Mouse (Mus musculus): ENCODE measurements around the gene Zfp830. TPM values are rescaled to one million over a fixed set of nuclear protein-coding genes. Genes with fewer than 3 reads are reported as not detected.
A peak's percentile ranks its signal among the peaks of the same experiment; 100 is the strongest.

The Zfp830 gene
- 24.8 and 25.6 TPM in 2 replicates for polyA plus RNA-seq (2011; ENCODE audit: insufficient read depth, insufficient read length, low read depth, missing spikeins)

DNA sequence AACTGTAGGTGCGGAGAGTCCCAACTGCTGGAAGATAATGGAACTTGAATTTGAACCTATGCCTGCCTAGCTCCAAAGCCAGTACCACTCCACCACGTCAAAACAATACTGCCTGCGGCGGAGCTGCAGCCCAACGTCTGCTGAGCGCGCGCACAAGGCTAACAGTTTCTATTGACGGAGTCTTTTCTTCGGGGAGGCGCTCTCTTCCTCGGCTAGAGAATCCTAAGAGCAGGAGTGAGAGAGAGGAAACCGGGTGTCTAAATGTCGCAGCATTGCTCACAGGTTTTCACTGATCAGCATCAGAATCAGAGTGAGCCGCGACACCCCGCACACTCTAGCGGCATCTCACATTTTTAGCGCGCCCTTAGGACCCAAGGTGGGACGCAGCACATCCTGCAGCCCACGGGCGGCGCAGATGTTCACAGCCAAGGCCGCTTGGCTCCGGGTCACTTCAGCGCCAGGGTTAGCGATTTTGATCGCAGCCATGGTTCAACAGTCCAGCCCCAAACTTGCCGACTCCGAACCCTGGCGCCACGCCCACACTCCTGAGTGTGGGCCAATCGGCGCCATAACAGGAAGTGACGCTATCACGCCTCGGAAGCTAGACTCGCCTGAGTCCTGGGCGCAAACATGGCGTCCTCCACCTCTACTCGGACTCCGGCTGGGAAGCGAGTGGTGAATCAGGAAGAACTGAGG is at the start of gene Zfp830, which contains the start of gene Cct6b:
Gene Zfp830, plus strand, starts transcription at position 604 of the 696 bp plus-strand sequence.
Gene Cct6b, minus strand, starts transcription at position 580 of the 696 bp plus-strand sequence.
- H3K9ac ChIP-seq (ENCODE audit: low read depth, poor library complexity, severe bottlenecking), result peak within 1 kb of the TSS; percentile 81
- H3K36me3 ChIP-seq (ENCODE audit: control insufficient read depth, insufficient read depth, low read length, poor library complexity, severe bottlenecking), result peaks cover 19% of the 10 kb centered on the region; the same call in 1 of the 2 replicates
- no peak for TF ChIP-seq CTCF (IDR thresholded peaks at IDR 0.05; ENCODE audit: low read depth, low read length)
- TF ChIP-seq POLR2A (IDR thresholded peaks at IDR 0.05; ENCODE audit: insufficient read depth, low read length), result peak; percentile 94
- peak; percentile 49; the same call in 1 of the 2 replicates for TF ChIP-seq EP300 (IDR thresholded peaks at IDR 0.05; ENCODE audit: insufficient read depth, low read depth, low read length)
- H3K4me1 ChIP-seq (ENCODE audit: control insufficient read depth, insufficient read depth, low read length), result no peaks in the 10 kb centered on the region
- peak within 1 kb of the TSS; percentile 77 for H3K27ac ChIP-seq (ENCODE audit: insufficient read depth, low read length)
- H3K4me3 ChIP-seq (ENCODE audit: low read depth, low read length), result peak within 1 kb of the TSS; percentile 89
- no peaks in the 10 kb centered on the region for H3K27me3 ChIP-seq (ENCODE audit: control insufficient read depth, insufficient read depth, low read length, poor library complexity, severe bottlenecking)
- H3K9me3 ChIP-seq (replicated peaks; ENCODE audit: control insufficient read depth, insufficient read depth, low read length, poor library complexity, severe bottlenecking), result no peaks in the 10 kb centered on the region

DNA sequence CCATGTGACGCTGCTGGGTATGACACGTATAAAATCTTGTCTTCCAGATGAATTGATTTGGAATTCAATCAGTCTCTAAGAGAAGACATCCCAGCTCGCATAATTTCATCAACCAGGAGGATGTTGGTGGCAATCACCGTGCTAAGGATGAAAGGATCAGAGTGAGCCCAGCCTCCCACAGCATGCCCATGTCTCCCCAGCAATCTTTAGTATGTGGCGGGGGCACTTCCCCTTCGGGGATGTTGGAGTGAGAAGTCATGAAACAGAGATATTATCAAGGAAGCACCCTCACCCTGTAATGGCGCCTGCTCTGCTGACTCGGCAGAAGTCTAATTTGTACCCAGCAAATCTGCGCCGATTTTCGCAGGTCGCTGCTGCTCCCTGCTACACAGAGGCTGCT is 44.9 kb upstream of the Zfp830 start:
- TF ChIP-seq CTCF (IDR thresholded peaks at IDR 0.05; ENCODE audit: low read depth, low read length) (no peak), POLR2A (IDR thresholded peaks at IDR 0.05; ENCODE audit: insufficient read depth, low read length) (no peak), EP300 (IDR thresholded peaks at IDR 0.05; ENCODE audit: insufficient read depth, low read depth, low read length) (no peak)
- no peaks in the 10 kb centered on the region for H3K27me3 ChIP-seq (ENCODE audit: control insufficient read depth, insufficient read depth, low read length, poor library complexity, severe bottlenecking)
- no peaks in the 10 kb centered on the region for H3K4me1 ChIP-seq (ENCODE audit: control insufficient read depth, insufficient read depth, low read length)
- no peaks in the 10 kb centered on the region for H3K36me3 ChIP-seq (ENCODE audit: control insufficient read depth, insufficient read depth, low read length, poor library complexity, severe bottlenecking)
- H3K4me3 ChIP-seq (ENCODE audit: low read depth, low read length), result no peak overlapping the region
- H3K9me3 ChIP-seq (replicated peaks; ENCODE audit: control insufficient read depth, insufficient read depth, low read length, poor library complexity, severe bottlenecking), result no peaks in the 10 kb centered on the region
- no peak overlapping the region for H3K27ac ChIP-seq (ENCODE audit: insufficient read depth, low read length)
- no peak overlapping the region for H3K9ac ChIP-seq (ENCODE audit: low read depth, poor library complexity, severe bottlenecking)

DNA sequence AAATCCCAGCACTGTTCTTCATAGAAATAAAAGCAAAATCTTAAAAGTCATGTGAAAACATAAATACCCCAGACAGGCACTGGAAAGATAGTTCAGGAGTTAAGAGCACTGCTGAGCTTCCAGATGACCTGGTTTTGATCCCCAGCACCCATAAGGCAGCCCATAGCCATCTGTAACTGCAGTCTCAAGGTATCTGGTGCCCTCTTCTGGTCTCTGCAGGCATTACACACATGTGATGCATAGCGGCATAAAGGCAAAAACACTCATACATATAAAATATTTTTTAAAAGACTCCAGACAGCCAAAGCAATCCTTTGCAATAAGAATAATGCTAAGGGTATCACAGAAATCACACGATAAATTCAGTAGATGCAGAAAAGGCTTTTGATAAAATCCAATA is 37.3 kb upstream of the Zfp830 start:
- Histone ChIP-seq H3K4me1 (ENCODE audit: control insufficient read depth, insufficient read depth, low read length) (no peaks in the 10 kb centered on the region), H3K4me3 (ENCODE audit: low read depth, low read length) (no peak overlapping the region), H3K36me3 (ENCODE audit: control insufficient read depth, insufficient read depth, low read length, poor library complexity, severe bottlenecking) (no peaks in the 10 kb centered on the region), H3K9me3 (replicated peaks; ENCODE audit: control insufficient read depth, insufficient read depth, low read length, poor library complexity, severe bottlenecking) (no peaks in the 10 kb centered on the region), H3K27me3 (ENCODE audit: control insufficient read depth, insufficient read depth, low read length, poor library complexity, severe bottlenecking) (no peaks in the 10 kb centered on the region), H3K9ac (ENCODE audit: low read depth, poor library complexity, severe bottlenecking) (no peak overlapping the region), H3K27ac (ENCODE audit: insufficient read depth, low read length) (no peak overlapping the region)
- TF ChIP-seq POLR2A (IDR thresholded peaks at IDR 0.05; ENCODE audit: insufficient read depth, low read length), result no peak
- TF ChIP-seq CTCF (IDR thresholded peaks at IDR 0.05; ENCODE audit: low read depth, low read length), result peak; percentile 49

DNA sequence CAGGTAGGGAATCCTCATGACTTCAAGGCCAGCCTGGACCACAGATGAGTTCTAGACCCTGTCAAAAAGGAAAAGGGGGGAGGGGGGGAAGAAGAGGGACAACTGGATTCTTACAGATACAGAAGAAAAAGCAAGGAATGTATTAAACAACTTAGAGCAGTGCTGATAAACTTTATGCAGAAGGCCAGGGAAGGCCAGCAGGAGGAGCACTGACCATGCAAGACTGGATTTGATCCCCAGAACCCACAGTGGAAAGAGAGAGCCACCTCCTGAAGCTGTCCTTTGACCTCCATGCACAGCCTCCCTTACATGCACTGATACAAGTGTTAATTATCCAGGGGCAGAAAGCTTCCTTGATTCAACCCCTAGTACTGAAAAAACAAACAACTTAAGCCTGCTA is 29.9 kb upstream of the Zfp830 start:
- no peaks in the 10 kb centered on the region for H3K36me3 ChIP-seq (ENCODE audit: control insufficient read depth, insufficient read depth, low read length, poor library complexity, severe bottlenecking)
- no peaks in the 10 kb centered on the region for H3K4me1 ChIP-seq (ENCODE audit: control insufficient read depth, insufficient read depth, low read length)
- TF ChIP-seq POLR2A (IDR thresholded peaks at IDR 0.05; ENCODE audit: insufficient read depth, low read length) (no peak), CTCF (IDR thresholded peaks at IDR 0.05; ENCODE audit: low read depth, low read length) (peak; percentile 2)
- no peak overlapping the region for H3K27ac ChIP-seq (ENCODE audit: insufficient read depth, low read length)
- H3K27me3 ChIP-seq (ENCODE audit: control insufficient read depth, insufficient read depth, low read length, poor library complexity, severe bottlenecking), result no peaks in the 10 kb centered on the region
- no peak overlapping the region for H3K9ac ChIP-seq (ENCODE audit: low read depth, poor library complexity, severe bottlenecking)
- H3K4me3 ChIP-seq (ENCODE audit: low read depth, low read length), result no peak overlapping the region
- H3K9me3 ChIP-seq (replicated peaks; ENCODE audit: control insufficient read depth, insufficient read depth, low read length, poor library complexity, severe bottlenecking), result no peaks in the 10 kb centered on the region

DNA sequence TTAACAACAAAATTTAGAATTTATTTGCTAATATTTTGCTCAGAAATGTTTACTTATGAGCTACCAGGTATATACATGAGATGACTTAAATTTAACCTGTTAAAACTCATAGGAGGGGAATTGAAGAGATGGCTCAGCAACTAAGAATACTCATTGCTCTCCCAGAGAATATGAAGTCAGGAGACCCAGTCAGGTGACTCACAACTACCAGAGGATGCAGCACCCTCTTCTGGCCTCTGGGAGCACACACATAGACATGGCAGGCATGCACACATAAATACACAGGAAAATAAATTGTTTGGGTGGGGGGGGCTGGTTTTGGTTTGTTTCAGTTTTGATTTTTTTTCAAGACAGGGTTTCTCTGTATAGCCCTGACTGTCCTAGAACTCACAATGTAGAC is 25.1 kb upstream of the Zfp830 start:
- Histone ChIP-seq H3K27ac (ENCODE audit: insufficient read depth, low read length) (no peak overlapping the region), H3K27me3 (ENCODE audit: control insufficient read depth, insufficient read depth, low read length, poor library complexity, severe bottlenecking) (no peaks in the 10 kb centered on the region), H3K9ac (ENCODE audit: low read depth, poor library complexity, severe bottlenecking) (no peak overlapping the region), H3K9me3 (replicated peaks; ENCODE audit: control insufficient read depth, insufficient read depth, low read length, poor library complexity, severe bottlenecking) (no peaks in the 10 kb centered on the region), H3K4me3 (ENCODE audit: low read depth, low read length) (no peak overlapping the region), H3K4me1 (ENCODE audit: control insufficient read depth, insufficient read depth, low read length) (no peaks in the 10 kb centered on the region), H3K36me3 (ENCODE audit: control insufficient read depth, insufficient read depth, low read length, poor library complexity, severe bottlenecking) (no peaks in the 10 kb centered on the region)
- TF ChIP-seq EP300 (IDR thresholded peaks at IDR 0.05; ENCODE audit: insufficient read depth, low read depth, low read length), result no peak
- TF ChIP-seq POLR2A (IDR thresholded peaks at IDR 0.05; ENCODE audit: insufficient read depth, low read length), result no peak
- TF ChIP-seq CTCF (IDR thresholded peaks at IDR 0.05; ENCODE audit: low read depth, low read length), result no peak

DNA sequence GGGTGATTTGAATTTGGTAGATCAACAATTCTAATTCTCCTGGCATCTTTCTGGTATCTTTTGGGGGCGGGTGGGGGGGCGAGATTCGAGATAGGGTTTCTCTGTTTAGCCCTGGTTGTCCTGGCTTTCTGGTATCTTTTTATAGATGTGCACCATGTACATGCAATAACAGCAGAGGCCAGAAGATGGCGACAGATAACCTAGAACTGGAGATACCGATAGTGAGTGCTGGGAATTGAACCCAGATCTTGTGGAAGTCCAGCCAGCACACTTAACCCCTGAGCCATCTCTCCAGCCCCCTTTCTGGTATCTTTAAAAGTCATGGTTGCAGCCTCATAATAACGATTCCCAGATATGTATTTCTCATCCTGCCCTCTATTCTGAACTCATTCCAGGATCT is 18.0 kb upstream of the Zfp830 start:
- H3K4me1 ChIP-seq (ENCODE audit: control insufficient read depth, insufficient read depth, low read length), result peaks cover 1% of the 10 kb centered on the region
- H3K36me3 ChIP-seq (ENCODE audit: control insufficient read depth, insufficient read depth, low read length, poor library complexity, severe bottlenecking), result no peaks in the 10 kb centered on the region
- no peak overlapping the region for H3K4me3 ChIP-seq (ENCODE audit: low read depth, low read length)
- H3K27me3 ChIP-seq (ENCODE audit: control insufficient read depth, insufficient read depth, low read length, poor library complexity, severe bottlenecking), result no peaks in the 10 kb centered on the region
- no peak for TF ChIP-seq EP300 (IDR thresholded peaks at IDR 0.05; ENCODE audit: insufficient read depth, low read depth, low read length)
- peak; percentile 29 for TF ChIP-seq CTCF (IDR thresholded peaks at IDR 0.05; ENCODE audit: low read depth, low read length)
- H3K9ac ChIP-seq (ENCODE audit: low read depth, poor library complexity, severe bottlenecking), result no peak overlapping the region
- no peaks in the 10 kb centered on the region for H3K9me3 ChIP-seq (replicated peaks; ENCODE audit: control insufficient read depth, insufficient read depth, low read length, poor library complexity, severe bottlenecking)
- no peak overlapping the region for H3K27ac ChIP-seq (ENCODE audit: insufficient read depth, low read length)
